Mouse (Mus musculus) T-helper 2 cell (primary cell): ENCODE results near the gene Whamm.

Source experiments
- in situ Hi-C: fragments of 300-600 bp; cut with MboI, MseI; formaldehyde crosslinking; loops from one replicate; pipeline ENCODE4 v1.15.1; 2025; ENCODE audit warnings: high pct_unique_total_duplicates

Whamm gene

GRCm38 (mm10) chr7:81561211-81561610 lies 9.9 kb upstream of the Whamm start:
- in situ Hi-C loops, result no loop called here

GRCm38 (mm10) chr7:81563506-81564015 lies 7.5 kb upstream of the Whamm start:
- in situ Hi-C loops, result no loop called here

DNA sequence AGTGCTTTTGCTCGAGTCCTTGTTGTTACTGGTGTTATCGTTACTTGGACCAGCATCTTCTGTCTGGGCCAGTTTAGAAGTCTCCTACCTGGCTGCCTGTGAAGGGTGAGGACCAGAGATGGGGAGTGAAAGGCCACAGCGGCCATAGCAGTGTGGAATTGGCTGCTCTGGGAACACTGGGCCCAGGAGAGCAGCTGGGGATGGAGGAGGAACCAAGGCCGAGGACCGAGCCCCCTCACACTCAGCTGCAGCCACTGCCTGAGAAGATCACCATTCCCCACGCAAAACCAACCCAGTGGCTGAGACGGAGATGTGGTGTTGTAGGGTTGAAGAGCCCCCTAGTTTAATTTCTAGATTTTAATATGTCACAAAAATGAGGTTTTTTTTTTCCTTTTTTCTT lies 6.3 kb upstream of the Whamm start:
- in situ Hi-C loops, result no loop called here

- in situ Hi-C loops, result no loop called here
Observed at GRCm38 (mm10) chr7:81565381-81566055, 5.5 kb upstream of the Whamm start.

GRCm38 (mm10) chr7:81566332-81566731 lies 4.7 kb upstream of the Whamm start:
- in situ Hi-C loops, result no loop called here

GRCm38 (mm10) chr7:81566892-81567291 lies 4.2 kb upstream of the Whamm start, which contains the start of gene Fsd2:
TSS of gene Fsd2 (minus strand) at chr7:81566944.
- in situ Hi-C loops, result no loop called here

DNA sequence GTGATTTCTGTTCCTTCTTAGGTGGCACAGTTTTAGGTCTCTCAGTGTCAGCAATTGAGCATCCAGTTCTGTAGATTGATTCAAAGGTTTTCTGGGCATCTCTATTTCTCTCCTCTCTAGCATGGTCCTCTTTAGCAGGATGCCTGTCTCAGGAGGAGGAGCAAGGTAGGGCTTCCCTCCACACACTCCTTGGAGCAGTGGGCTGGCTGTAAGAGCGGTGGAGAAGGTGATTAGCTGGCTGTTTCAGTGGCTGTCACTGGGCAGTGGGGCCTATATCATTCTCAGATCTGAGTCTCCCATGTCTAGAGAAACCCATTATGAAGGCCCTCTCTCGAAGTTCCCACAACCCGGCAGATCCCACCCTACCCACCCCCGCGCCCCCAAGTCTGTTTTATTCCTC lies 3.7 kb upstream of the Whamm start:
- in situ Hi-C loops, result no loop called here

DNA sequence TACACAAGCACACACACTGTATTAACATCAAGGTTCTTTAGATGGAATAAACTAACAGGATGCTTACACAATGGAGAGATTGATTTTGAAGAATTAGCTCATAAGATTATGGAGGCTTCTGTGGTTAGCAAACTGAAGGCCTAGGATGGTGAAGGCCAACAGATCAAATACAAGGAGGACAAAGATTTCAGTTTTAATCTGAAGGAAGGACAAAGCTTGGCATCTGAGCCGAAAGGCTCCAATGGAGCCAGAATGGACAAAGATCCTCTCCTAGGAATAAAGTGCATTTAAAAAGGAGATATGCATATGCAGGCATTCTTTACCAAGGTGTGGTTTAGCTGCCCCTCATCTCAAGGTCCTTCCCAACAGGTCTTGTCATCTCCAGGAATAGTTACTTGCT lies 1.2 kb upstream of the Whamm start:
- in situ Hi-C loops, result no loop called here

DNA sequence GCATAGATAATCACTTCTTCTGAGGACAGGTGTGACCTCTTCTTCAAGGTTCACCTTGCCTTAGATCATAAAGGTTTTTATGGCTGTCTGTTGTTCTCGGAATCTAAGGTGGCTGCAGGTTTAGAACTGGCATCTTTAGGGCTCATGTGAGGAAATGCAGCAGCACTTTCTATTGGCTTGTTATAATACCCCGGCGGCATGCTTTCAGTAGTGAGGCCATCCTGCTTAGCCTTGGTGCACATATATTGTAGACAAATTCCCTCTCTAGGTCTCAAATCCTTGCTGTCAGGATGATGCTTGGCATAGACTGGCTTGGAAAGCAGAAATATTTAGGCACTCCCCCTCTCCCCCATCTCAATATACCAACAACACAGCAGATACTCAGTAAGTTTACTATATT lies 795 bp upstream of the Whamm start:
- in situ Hi-C loops, result no loop called here

DNA sequence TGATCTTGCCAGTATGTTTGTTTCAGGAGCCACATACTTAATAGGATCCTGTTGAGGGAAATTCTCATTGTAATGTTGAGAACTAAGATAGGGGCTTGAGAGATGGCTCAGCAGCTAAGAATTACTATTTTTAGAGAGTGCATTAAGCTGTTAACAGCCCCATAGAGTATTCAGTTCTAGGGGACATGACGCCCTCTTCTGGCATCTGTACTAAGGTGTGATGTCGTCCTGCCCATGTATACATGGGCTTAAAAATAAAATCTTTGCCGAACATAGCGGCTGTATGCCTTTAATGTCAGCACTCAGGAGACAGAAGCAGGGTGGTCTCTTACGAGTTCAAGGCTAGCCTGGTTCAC lies 336 bp upstream of the Whamm start:
- in situ Hi-C loops, result no loop called here

DNA sequence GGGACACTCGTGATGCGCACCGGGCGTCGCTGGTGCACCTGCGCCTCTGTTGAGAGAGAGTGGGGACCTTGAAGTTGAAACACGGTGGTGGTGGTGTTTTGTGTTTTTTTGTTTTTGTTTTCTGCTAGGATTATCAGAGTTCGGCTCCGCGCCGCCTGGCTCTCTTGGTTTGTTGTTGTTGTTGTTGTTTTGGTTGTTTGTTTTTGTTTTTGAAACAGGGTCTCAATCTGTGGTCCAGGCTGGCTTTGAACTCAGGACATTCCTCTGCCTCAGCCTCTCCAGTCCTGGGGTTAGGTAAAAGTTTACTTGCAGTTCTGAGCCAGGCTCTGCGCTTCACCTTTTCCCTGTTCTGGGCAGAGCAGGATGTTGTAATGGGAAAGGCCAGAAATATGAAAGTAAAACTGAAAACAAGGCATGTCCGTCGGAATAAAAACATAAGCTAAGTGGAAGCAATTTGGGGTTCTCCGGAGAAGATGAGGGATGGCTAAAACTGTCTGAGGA lies 925 bp downstream of the Whamm start:
- in situ Hi-C loops, result no loop called here

GRCm38 (mm10) chr7:81572610-81573268 lies 1.7 kb downstream of the Whamm start:
- in situ Hi-C loops, result no loop called here

- in situ Hi-C loops, result no loop called here
Observed at GRCm38 (mm10) chr7:81573397-81573796, 2.3 kb downstream of the Whamm start.

DNA sequence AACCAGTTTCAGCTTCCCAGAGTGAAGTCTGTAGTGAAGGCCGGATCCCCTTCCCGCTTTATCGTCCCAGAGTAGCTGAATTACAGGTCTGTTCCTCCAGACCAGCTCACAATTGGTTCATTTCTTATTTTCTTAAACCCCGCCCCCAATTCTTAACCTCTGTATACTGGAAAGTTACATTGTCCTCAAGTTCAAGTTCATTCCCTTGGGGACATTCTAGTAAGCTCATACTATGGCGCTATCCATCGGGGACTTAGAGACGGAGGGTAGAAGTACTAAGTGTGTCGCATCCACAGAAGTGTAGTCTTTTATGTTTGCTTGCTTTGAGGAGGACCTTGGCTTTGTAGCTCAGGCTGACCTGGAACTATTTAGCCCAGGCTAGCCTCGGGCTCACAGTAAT lies 2.8 kb downstream of the Whamm start:
- in situ Hi-C loops, result no loop called here

- in situ Hi-C loops, result no loop called here
Observed at GRCm38 (mm10) chr7:81575606-81576005, 4.5 kb downstream of the Whamm start.

DNA sequence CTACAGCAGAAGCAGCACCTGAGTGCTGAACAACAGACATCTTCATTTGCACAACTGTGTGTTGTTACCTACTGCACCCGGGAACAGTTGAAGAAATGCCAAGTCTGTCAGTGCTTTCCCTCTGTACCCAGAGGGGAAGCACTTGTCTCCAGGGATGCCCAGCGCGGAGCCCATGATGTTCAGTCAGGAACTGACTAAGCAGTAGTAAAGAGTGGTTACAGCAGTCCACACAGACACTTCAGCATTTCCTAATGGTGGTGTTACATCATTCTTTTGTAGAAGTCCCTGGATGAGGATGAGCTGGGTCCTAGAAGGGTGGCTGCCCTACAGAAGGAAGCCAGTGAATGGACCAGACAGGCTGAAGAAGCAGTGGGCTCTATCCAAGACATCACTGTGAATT lies 6.8 kb downstream of the Whamm start:
- in situ Hi-C loops, result no loop called here

- in situ Hi-C loops, result no loop called here
Observed at GRCm38 (mm10) chr7:81578413-81578812, 7.3 kb downstream of the Whamm start.

- in situ Hi-C loops, result no loop called here
Observed at GRCm38 (mm10) chr7:81579312-81579711, 8.2 kb downstream of the Whamm start.

DNA sequence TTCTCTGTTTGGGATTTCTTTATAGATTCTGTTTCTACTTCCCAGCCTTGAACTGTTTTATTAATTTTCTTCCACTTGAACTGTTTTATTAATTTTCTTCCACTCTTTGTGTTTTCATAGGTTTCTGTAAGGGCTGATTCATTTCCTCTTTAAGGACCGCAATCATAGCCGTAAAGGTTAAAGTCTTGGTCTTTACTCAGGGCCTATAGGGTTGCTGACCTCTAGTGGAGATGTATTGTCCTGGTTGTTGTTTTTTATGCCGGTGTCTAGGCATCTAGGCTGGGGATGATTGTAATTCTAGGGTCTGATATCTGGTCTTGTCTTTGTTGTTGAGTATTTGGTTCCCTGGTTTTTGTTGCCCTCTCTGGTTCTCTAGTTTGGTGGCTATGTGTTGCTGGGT lies 12.4 kb downstream of the Whamm start:
- in situ Hi-C loops, result no loop called here

DNA sequence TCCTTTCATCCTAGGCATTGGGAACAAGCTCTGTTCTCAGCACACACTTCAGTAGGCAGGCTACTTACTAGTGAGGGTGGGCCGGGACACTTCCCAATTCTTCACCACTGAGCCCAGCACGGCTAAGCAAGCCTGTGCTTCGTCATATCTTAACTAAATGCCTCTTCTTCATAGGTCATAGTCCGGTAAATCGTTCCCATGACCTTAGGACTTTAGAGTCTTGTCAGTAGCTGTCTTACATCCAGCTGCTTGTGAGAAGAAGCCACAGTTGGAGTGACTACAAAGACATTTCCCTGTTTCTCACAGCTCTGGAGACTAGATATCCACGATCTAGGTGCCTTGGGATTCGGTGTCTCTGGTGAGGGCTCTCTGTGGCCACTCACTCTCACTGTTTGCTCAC lies 14.3 kb downstream of the Whamm start:
- in situ Hi-C loops, result no loop called here

GRCm38 (mm10) chr7:81587238-81587637 lies 16.2 kb downstream of the Whamm start:
- in situ Hi-C loops, result no loop called here

GRCm38 (mm10) chr7:81592686-81593085 lies 21.6 kb downstream of the Whamm start:
- in situ Hi-C loops, result no loop called here

- in situ Hi-C loops, result no loop called here
Observed at GRCm38 (mm10) chr7:81593387-81593786, 22.3 kb downstream of the Whamm start.
